Mouse (Mus musculus) ES-E14 (cell line): ENCODE data around the gene Cfap73.

Source experiments
- CHD2 ChIP-seq: IDR thresholded peaks from 2 replicates; pipeline ENCODE4 v1.6.1; 2014; ENCODE audit warnings: mild to moderate bottlenecking, low read depth, low read length, inconsistent platforms
- MAFK ChIP-seq: IDR thresholded peaks from 2 replicates; pipeline ENCODE4 v1.6.1; 2014; ENCODE audit warnings: mild to moderate bottlenecking, low read depth, low read length, inconsistent platforms; ENCODE audit not compliant: insufficient read depth
- ZC3H11A ChIP-seq: IDR thresholded peaks from 2 replicates; pipeline ENCODE4 v1.6.1; 2012; ENCODE audit warnings: low read depth, mild to moderate bottlenecking, inconsistent platforms, low read length, borderline replicate concordance

- TF ChIP-seq MAFK (no peak), CHD2 (no peak), ZC3H11A (no peak)
Observed at GRCm38 (mm10) chr5:120627515-120628300, 6.3 kb downstream of the Cfap73 start.
